Mouse (Mus musculus) adrenal gland, adult 8-10 months (tissue): Measurements from ENCODE around the gene Sfi1. TPM values are rescaled to one million over a fixed set of nuclear protein-coding genes. Genes with fewer than 3 reads are reported as not detected.
"Not testable (repeated sequence)": the region's sequence is repeated elsewhere in the genome, so short reads cannot be mapped to it uniquely, and the experiment has no call there.

ENCODE experiments used
- DNase-seq: peaks from one replicate; pipeline ENCODE4 v3.0.0; 2022
- total RNA-seq, 4 experiments: library from RNA; stranded (reverse); gene quantifications; 2 replicates each; pipeline ENCODE4 v1.2.4; 2022

Gene Sfi1
- total RNA-seq, 4 experiments from 2014 or later, result 71.9 to 122 (median 93.1) TPM

DNA sequence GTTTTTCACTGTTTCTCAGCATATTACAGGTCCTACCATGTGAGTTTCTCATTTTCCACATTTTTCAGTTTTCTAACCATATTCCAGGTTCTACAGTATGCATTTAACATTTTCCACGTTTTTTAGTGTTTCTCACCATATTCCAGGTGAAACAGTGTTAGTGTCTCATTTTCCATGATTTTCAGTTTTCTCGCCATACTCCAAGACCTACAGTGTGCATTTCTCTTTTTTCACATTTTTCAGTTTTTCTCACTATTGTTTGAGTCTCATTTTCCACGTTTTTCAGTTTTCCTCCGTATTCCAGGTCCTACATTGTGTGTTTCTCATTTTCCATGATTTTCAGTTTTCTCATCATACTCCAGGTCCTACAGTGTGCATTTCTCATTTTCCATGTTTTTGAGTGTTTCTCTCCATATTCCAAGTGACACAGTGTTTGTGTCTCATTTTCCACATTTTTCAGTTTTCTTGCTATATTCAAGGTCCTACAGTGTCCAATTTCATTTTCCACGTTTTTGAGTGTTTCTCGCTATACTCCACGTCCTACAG, 89.6 kb downstream of the Sfi1 start:
- no peak for DNase-seq

DNA sequence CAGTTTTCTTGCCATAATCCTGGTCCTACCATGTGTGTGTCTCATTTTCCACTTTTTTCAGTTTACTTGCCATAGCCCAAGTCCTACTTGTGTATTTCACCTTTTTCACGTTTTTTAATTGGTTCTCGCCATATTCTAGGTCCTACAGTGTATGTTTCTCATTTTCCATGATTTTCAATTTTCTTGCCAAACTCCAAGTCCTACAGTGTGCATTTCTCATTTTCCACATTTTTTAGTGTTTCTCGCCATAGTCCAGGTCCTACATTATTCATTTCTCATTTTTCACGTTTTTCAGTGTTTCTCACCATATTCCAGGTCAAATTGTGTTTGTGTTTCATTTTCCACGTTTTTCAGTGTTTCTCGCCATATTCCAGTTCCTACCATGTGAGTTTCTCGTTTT, 90.6 kb downstream of the Sfi1 start:
- DNase-seq, result not testable (repeated sequence)

GRCm38 (mm10) chr11:3101875-3102494, 91.3 kb downstream of the Sfi1 start:
- no peak for DNase-seq

DNA sequence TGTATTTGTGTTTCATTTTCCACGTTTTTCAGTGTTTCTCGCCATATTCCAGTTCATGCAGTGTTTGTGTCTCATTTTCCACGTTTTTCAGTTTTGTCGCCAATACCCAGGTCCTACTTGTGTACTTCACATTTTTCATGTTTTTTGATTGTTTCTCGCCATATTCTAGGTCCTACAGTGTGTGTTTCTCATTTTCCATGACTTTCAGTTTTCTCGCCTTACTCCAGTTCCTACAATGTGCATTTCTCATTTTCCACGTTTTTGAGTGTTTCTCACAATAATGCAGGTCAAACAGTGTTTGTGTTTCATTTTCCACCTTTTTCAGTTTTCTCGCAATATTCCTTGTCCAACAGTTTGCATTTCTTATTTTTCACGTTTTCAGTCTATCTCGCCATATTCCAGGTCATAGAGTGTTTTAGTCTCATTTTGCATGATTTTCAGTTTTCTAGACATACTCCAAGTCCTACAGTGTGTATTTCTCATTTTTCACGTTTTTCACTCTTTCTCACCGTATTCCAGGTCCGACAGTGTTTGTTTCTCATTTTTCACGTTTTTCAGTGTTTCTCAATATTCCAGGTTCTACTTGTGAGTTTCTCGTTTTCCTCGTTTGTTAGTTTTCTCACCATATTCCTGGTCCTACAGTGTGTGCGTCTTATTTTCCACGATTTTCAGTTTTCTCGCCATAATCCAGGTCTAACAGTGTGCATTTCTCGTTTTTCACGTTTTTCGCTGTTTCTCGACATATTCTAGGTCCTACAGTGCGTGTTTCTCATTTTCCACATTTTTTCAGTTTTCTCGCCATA, 92.0 kb downstream of the Sfi1 start:
- DNase-seq, result no peak

DNA sequence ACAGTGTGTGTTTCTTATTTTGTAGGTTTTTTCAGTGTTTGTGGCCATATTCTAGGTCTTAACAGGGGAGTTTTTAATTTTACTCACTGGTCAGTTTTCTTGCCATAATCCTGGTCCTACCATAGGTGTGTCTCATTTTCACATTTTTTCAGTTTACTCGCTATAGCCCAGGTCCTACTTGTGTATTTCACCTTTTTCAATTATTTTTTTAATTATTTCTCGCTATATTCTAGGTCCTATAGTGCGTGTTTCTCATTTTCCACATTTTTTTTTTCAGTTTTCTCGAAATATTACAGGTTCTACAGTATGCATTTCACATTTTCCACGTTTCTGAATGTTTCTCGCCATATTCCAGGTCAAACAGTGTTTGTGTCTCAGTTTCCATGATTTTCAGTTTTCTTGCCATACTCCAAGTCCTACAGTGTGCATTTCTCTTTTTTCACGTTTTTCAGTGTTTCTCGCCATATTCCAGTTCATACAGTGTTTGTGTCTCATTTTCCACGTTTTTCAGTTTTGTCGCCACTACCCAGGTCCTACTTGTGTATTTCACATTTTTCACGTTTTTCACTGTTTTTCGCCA, 93.1 kb downstream of the Sfi1 start:
- DNase-seq, result not testable (repeated sequence)

Other genes starting within 250 kb of the Sfi1 start
- 10 to 100 TPM; 46.4 to 69.5 (median 53.9) TPM for gene Eif4enif1, start 8.9 kb upstream of the Sfi1 start, total RNA-seq
- 100 to 1,000 TPM; 104 to 111 (median 110) TPM for gene Drg1, start 73.0 kb upstream of the Sfi1 start, total RNA-seq
- gene Patz1, start 95.4 kb upstream of the Sfi1 start, total RNA-seq, result 10 to 100 TPM; 31.9 to 47.9 (median 40.5) TPM
- 10 to 100 TPM; 17.2 to 28.2 (median 25.1) TPM for gene Pik3ip1, start 136.9 kb upstream of the Sfi1 start, total RNA-seq
- gene Limk2, start 215.7 kb upstream of the Sfi1 start, total RNA-seq, result 10 to 100 TPM; 19.4 to 36.8 (median 32.2) TPM